Mouse (Mus musculus) intestine, embryonic 15.5 days (tissue): ENCODE data around the gene Vmn1r174. TPM values are rescaled to one million over a fixed set of nuclear protein-coding genes. Genes with fewer than 3 reads are reported as not detected.
"Not testable (repeated sequence)": the region's sequence is repeated elsewhere in the genome, so short reads cannot be mapped to it uniquely, and the experiment has no call there.

Experiments used
- ATAC-seq: fragments of 200-750 bp; cut with Nextera tagmentation; 2 replicates; pipeline ENCODE4 v1.8.0; 2017; ENCODE audit warnings: moderate TSS enrichment, moderate library complexity
- H3K27ac ChIP-seq: fragments of 300-500 bp; sonication (generic); 2 replicates; pipeline ENCODE4 v1.5.1; 2015; ENCODE audit warnings: mild to moderate bottlenecking, inconsistent platforms
- H3K27me3 ChIP-seq: fragments of 300-500 bp; sonication (generic); replicated peaks from 2 replicates; pipeline ENCODE4 v1.6.1; 2015; ENCODE audit warnings: inconsistent platforms
- H3K36me3 ChIP-seq: fragments of 300-500 bp; sonication (generic); 2 replicates; pipeline ENCODE4 v1.6.1; 2015; ENCODE audit warnings: inconsistent platforms
- H3K4me1 ChIP-seq: fragments of 300-500 bp; sonication (generic); replicated peaks from 2 replicates; pipeline ENCODE4 v1.6.1; 2015; ENCODE audit warnings: inconsistent platforms
- H3K4me2 ChIP-seq: fragments of 300-500 bp; sonication (generic); replicated peaks from 2 replicates; pipeline ENCODE4 v1.6.1; 2015; ENCODE audit warnings: mild to moderate bottlenecking, inconsistent platforms
- H3K4me3 ChIP-seq: fragments of 300-500 bp; sonication (generic); replicated peaks from 2 replicates; pipeline ENCODE4 v1.5.1; 2015; ENCODE audit warnings: inconsistent platforms
- H3K9ac ChIP-seq: fragments of 300-500 bp; sonication (generic); 2 replicates; pipeline ENCODE4 v1.6.1; 2015; ENCODE audit warnings: inconsistent platforms
- H3K9me3 ChIP-seq: fragments of 300-500 bp; sonication (generic); 2 replicates; pipeline ENCODE4 v1.6.1; 2016; ENCODE audit warnings: inconsistent platforms
- WGBS: fragments of 180-500 bp; shearing (Covaris S2); methylation state at CpG from one replicate; pipeline ENCODE4 v1.1.7; 2015; 5-methylcytosine and 5-hydroxymethylcytosine counted together
- polyA plus RNA-seq: library from polyadenylated mRNA; unstranded; fragments of >200 nt; fragmentation: Nextera tagmentation; extraction: Ambion mirVana; gene quantifications from 2 replicates; pipeline ENCODE4 v1.2.1, GENCODE M21; 2015

Gene Vmn1r174
- polyA plus RNA-seq = not detected in 2 replicates

DNA sequence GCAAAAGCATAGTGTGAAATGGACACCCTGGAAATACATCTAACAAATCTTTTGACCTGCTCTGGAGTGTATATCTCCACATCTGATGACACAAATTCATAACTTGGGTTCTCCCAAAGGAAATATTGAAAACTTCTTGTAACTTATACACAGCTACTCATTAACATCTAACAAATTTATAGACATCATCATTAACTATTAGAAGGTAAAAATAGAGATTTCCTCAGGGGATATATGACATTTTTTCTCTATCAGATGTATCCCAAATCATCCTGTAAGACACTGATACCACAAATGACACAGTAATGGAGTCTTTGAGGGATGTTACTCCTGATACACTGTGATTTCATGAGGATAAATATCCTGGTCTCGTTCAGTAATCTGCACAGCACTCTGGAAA is at the start of gene Vmn1r174:
TSS of gene Vmn1r174 (plus strand) at position 301 of the 400 bp plus-strand sequence.
- WGBS = 47% methylated on average over 1 of the region's 1 CpGs
- H3K4me2 ChIP-seq, ATAC-seq, H3K27me3 ChIP-seq, H3K36me3 ChIP-seq, H3K4me1 ChIP-seq, H3K27ac ChIP-seq, H3K4me3 ChIP-seq, H3K9me3 ChIP-seq, H3K9ac ChIP-seq: not testable (repeated sequence)

DNA sequence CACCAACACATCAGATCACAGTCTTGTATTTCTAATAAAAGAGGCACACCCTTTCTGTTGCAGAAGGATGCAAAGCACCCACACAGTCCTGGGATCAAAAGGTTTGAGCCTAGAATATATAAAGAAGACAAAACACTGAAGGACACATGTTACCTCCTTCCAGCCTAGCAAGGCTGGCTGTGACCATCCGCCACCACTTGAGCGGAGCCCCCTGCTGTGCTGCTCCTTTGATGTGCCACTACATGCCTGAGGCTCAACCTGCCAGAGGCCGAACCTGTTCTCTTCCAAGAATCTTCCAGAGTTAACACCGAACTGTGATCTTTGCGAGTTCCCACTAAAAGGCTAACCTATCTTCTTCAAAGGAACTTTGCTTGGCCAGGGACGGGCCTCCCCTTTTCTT is 32.5 kb downstream of the Vmn1r174 start:
- Histone ChIP-seq H3K4me2 (no peak overlapping the region), H3K27ac (no peak overlapping the region), H3K9ac (no peak overlapping the region), H3K4me3 (no peak overlapping the region), H3K36me3 (no peaks in the 10 kb centered on the region), H3K9me3 (no peaks in the 10 kb centered on the region), H3K4me1 (no peaks in the 10 kb centered on the region), H3K27me3 (no peaks in the 10 kb centered on the region)
- WGBS = 75% methylated on average over 6 of the region's 6 CpGs
- ATAC-seq = no peak

DNA sequence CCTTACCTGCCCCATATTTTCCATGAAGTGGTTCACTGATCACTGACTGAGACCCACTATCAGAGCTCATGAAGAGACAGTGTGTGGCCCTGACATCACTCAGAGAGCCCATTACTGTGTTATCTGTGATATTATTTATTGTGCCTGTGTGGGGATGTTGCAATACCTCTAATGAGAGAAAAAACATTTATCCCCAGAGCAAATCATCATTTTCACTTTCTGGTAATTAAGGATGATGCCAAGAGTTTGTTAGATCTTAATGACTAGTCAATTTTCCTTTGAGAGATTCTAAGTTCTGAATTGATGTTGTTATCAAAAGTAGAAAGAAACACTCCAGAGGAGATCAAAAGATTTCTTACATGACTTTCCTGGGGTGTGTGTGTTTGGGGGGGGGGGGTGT is 58.5 kb downstream of the Vmn1r174 start, which contains the start of gene Vmn1r175:
TSS of gene Vmn1r175 (minus strand) at position 101 of the 400 bp plus-strand sequence.
- H3K4me1 ChIP-seq = not testable (repeated sequence)

More for the DNA sequence above, 58.5 kb downstream of the Vmn1r174 start, which contains the start of gene Vmn1r175:
- H3K27ac ChIP-seq, ATAC-seq, H3K9ac ChIP-seq, H3K9me3 ChIP-seq, H3K4me3 ChIP-seq, H3K36me3 ChIP-seq, H3K27me3 ChIP-seq, H3K4me2 ChIP-seq: not testable (repeated sequence)

Other genes with a start within 250 kb of the Vmn1r174 start
- gene Vmn1r167, start 245.1 kb upstream of the Vmn1r174 start, polyA plus RNA-seq = not detected in 2 replicates
- not detected in 2 replicates for gene Vmn1r168, start 212.5 kb upstream of the Vmn1r174 start, polyA plus RNA-seq
- gene Vmn1r169, start 176.7 kb upstream of the Vmn1r174 start, polyA plus RNA-seq = not detected in 2 replicates
- gene Vmn1r170, start 146.1 kb upstream of the Vmn1r174 start, polyA plus RNA-seq = not detected in 2 replicates
- gene Vmn1r171, start 121.5 kb upstream of the Vmn1r174 start, polyA plus RNA-seq = not detected in 2 replicates
- gene Vmn1r172, start 94.0 kb upstream of the Vmn1r174 start, polyA plus RNA-seq = not detected in 2 replicates
- not detected in 2 replicates for gene Vmn1r173, start 51.6 kb upstream of the Vmn1r174 start, polyA plus RNA-seq
- not detected in 2 replicates for gene Vmn1r175, start 58.4 kb downstream of the Vmn1r174 start, polyA plus RNA-seq
- gene Vmn1r176, start 85.1 kb downstream of the Vmn1r174 start, polyA plus RNA-seq = not detected in 2 replicates
- not detected in 2 replicates for gene Vmn1r177, start 114.2 kb downstream of the Vmn1r174 start, polyA plus RNA-seq
- not detected in 2 replicates for gene Vmn1r178, start 139.7 kb downstream of the Vmn1r174 start, polyA plus RNA-seq
- gene Vmn1r179, start 174.7 kb downstream of the Vmn1r174 start, polyA plus RNA-seq = not detected in 2 replicates
- gene Vmn1r180, start 198.4 kb downstream of the Vmn1r174 start, polyA plus RNA-seq = not detected in 2 replicates
- not detected in 2 replicates for gene Vmn1r181, start 222.3 kb downstream of the Vmn1r174 start, polyA plus RNA-seq
- gene V1rd19, start 249.4 kb downstream of the Vmn1r174 start, polyA plus RNA-seq = not detected in 2 replicates